Mouse (Mus musculus) MEL (cell line): ENCODE measurements around the gene Plcb4. TPM values are rescaled to one million over a fixed set of nuclear protein-coding genes. Genes with fewer than 3 reads are reported as not detected.

Experiments used
- DNase-seq: peaks from one replicate; pipeline ENCODE4 v3.0.0; 2011; ENCODE audit warnings: low read depth, low spot score
- H3K27ac ChIP-seq: 2 replicates; pipeline ENCODE4 v1.5.1; 2012; ENCODE audit warnings: low read depth, mild to moderate bottlenecking, control low read depth, low read length, moderate library complexity; ENCODE audit not compliant: control insufficient read depth
- H3K27me3 ChIP-seq, 2 experiments: fragments of 150-350 bp in 1 of 2; sonication (generic) in 1 of 2; 2 replicates each; pipeline ENCODE4 v1.6.1; 2012; ENCODE audit warnings: low read length in 2 of 2, mild to moderate bottlenecking in 2 of 2, improper control_type of control experiment in 1 of 2, moderate library complexity in 1 of 2; ENCODE audit not compliant: insufficient read depth in 2 of 2, control insufficient read depth in 1 of 2
- H3K36me3 ChIP-seq, 2 experiments: 2 replicates each; pipeline ENCODE4 v1.6.1; 2012 to 2014; ENCODE audit warnings: low read length in 2 of 2, improper control_type of control experiment in 1 of 2, inconsistent platforms in 1 of 2, mild to moderate bottlenecking in 1 of 2; ENCODE audit not compliant: insufficient read depth in 2 of 2, control insufficient read depth in 1 of 2
- H3K4me1 ChIP-seq, 2 experiments: fragments of 150-350 bp in 1 of 2; sonication (generic) in 1 of 2; 2 replicates each; pipeline ENCODE4 v1.6.1; 2012; ENCODE audit warnings: low read length in 2 of 2, improper control_type of control experiment in 1 of 2, mild to moderate bottlenecking in 1 of 2; ENCODE audit not compliant: insufficient read depth in 2 of 2, control insufficient read depth in 1 of 2
- H3K4me3 ChIP-seq, 2 experiments: fragments of 150-350 bp in 1 of 2; sonication (generic) in 1 of 2; 2 replicates each; pipeline ENCODE4 v1.5.1; 2012; ENCODE audit warnings: low read depth in 2 of 2, low read length in 2 of 2, mild to moderate bottlenecking in 2 of 2, moderate library complexity in 2 of 2, control low read depth in 1 of 2, improper control_type of control experiment in 1 of 2; ENCODE audit not compliant: control insufficient read depth in 1 of 2, insufficient read depth in 1 of 2
- H3K79me2 ChIP-seq: 2 replicates; pipeline ENCODE4 v1.6.1; 2012; ENCODE audit warnings: mild to moderate bottlenecking, low read length, moderate library complexity; ENCODE audit not compliant: control insufficient read depth, poor library complexity, insufficient read depth
- H3K9ac ChIP-seq: 2 replicates; pipeline ENCODE4 v1.6.1; 2012; ENCODE audit warnings: low read depth, mild to moderate bottlenecking, control low read depth, low read length, moderate library complexity; ENCODE audit not compliant: control insufficient read depth, poor library complexity, severe bottlenecking
- H3K9me3 ChIP-seq: fragments of 150-350 bp; sonication (generic); replicated peaks from 2 replicates; pipeline ENCODE4 v1.6.1; 2012; ENCODE audit warnings: mild to moderate bottlenecking, low read length, improper control_type of control experiment, moderate library complexity; ENCODE audit not compliant: insufficient read depth
- CHD1 ChIP-seq: IDR thresholded peaks from 2 replicates; pipeline ENCODE4 v1.6.1; 2012; ENCODE audit warnings: low read depth, mild to moderate bottlenecking, inconsistent platforms, low read length, improper control_type of control experiment
- ELF1 ChIP-seq: IDR thresholded peaks from 2 replicates; pipeline ENCODE4 v1.6.1; 2014; ENCODE audit warnings: low read depth, mild to moderate bottlenecking, inconsistent platforms, low read length, improper control_type of control experiment, moderate library complexity
- ETS1 ChIP-seq: IDR thresholded peaks from 2 replicates; pipeline ENCODE4 v1.6.1; 2012; ENCODE audit warnings: low read depth, mild to moderate bottlenecking, inconsistent platforms, low read length, improper control_type of control experiment, moderate library complexity
- GABPA ChIP-seq: IDR thresholded peaks from 2 replicates; pipeline ENCODE4 v1.6.1; 2012; ENCODE audit warnings: low read depth, mild to moderate bottlenecking, inconsistent platforms, low read length, improper control_type of control experiment, moderate library complexity
- JUND ChIP-seq: IDR thresholded peaks from 2 replicates; pipeline ENCODE4 v1.6.1; 2011; ENCODE audit warnings: low read depth, mild to moderate bottlenecking, improper control_type of control experiment, low read length
- MYC ChIP-seq: IDR thresholded peaks from 2 replicates; pipeline ENCODE4 v1.6.1; 2011; ENCODE audit warnings: low read depth, mild to moderate bottlenecking, low read length, improper control_type of control experiment, moderate library complexity
- POLR2AphosphoS2 ChIP-seq: IDR thresholded peaks from 2 replicates; pipeline ENCODE4 v1.6.1; 2011; ENCODE audit warnings: low read length, improper control_type of control experiment
- RAD21 ChIP-seq: IDR thresholded peaks from 2 replicates; pipeline ENCODE4 v1.6.1; 2011; ENCODE audit warnings: mild to moderate bottlenecking, low read depth, low read length, improper control_type of control experiment
- SIN3A ChIP-seq: IDR thresholded peaks from 2 replicates; pipeline ENCODE4 v1.6.1; 2012; ENCODE audit warnings: low read length, improper control_type of control experiment, inconsistent platforms
- TCF12 ChIP-seq: IDR thresholded peaks from 2 replicates; pipeline ENCODE4 v1.6.1; 2014; ENCODE audit warnings: low read depth, mild to moderate bottlenecking, inconsistent platforms, low read length, improper control_type of control experiment, moderate library complexity
- ZC3H11A ChIP-seq: IDR thresholded peaks from 2 replicates; pipeline ENCODE4 v1.6.1; 2012; ENCODE audit warnings: low read depth, mild to moderate bottlenecking, inconsistent platforms, low read length, improper control_type of control experiment
- polyA plus RNA-seq, 2 experiments: library from polyadenylated mRNA; stranded (reverse) in 1 of 2; unstranded in 1 of 2; fragments of >175 nt in 1 of 2; fragments of >200 nt in 1 of 2; gene quantifications; 2 replicates each; pipeline versions ENCODE4 v1.2.1 to v1.2.4; 2012; ENCODE audit warnings: low replicate concordance in 2 of 2, low read depth in 1 of 2; ENCODE audit not compliant: insufficient read length in 2 of 2, insufficient read depth in 1 of 2, missing spikeins in 1 of 2
- total RNA-seq: library from RNA; depleted of rRNA; stranded (reverse); fragments of 300-350 nt; gene quantifications from 2 replicates; pipeline ENCODE4 v1.2.3, GENCODE M21; 2012

Plcb4 gene
- total and polyA plus RNA-seq, 3 experiments: not detected

DNA sequence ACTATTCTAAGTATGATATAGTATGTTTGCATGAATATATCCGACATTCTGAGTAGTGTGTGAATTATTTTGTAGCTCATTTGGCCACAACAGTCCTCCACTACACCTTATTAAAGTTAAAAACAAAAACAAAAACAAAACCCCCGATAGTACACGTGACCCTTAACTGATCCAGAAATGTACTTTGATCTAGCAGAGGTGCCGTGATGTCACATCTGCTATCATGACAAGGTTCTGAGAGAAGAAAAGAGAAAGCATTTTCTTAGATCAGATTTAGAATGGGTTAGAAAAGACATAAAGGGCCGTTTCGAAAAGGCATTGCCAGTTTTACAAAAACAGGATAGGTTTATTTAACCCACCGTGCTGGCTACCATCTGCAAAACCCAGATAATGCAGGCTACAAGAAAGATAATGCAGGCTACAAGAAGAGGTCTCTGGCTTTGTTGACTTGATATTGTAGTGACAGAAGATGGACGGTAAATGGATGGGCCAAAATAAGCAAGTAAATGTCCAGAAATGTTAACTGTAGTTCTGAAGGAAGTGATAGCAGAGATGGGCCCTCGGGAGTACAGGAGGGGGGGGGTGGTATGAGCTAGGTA, 227.4 kb downstream of the Plcb4 start:
- H3K27me3 ChIP-seq: no peaks in the 10 kb centered on the region
- no peak overlapping the region for H3K27ac ChIP-seq
- TF ChIP-seq MYC: no peak
- TF ChIP-seq CHD1: no peak
- TF ChIP-seq JUND: no peak
- TF ChIP-seq ZC3H11A: no peak
- no peak for TF ChIP-seq POLR2AphosphoS2
- no peak for TF ChIP-seq ELF1
- no peak overlapping the region for H3K9ac ChIP-seq
- no peak overlapping the region for H3K4me3 ChIP-seq
- no peak for DNase-seq
- no peaks in the 10 kb centered on the region for H3K4me1 ChIP-seq
- H3K79me2 ChIP-seq: no peaks in the 10 kb centered on the region
- H3K9me3 ChIP-seq: no peaks in the 10 kb centered on the region
- no peaks in the 10 kb centered on the region for H3K36me3 ChIP-seq

DNA sequence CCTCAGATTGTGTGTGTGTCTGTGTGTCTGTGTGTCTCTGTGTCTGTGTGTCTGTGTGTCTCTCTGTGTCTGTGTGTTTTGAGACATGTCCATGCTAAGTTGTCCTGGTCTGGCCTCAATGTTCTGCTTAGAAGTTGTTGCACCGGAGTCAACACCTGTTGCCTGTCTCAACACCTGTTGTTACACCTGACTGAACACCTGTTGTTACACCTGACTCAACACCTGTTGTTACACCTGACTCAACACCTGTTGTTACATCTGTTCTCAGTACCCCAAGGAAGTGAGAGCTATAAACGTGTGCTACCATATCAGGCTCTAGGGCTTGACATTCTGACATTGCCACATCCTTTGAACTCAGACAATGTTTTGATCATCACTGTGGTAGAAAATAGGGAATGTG, 229.0 kb downstream of the Plcb4 start:
- H3K36me3 ChIP-seq: no peaks in the 10 kb centered on the region
- H3K9ac ChIP-seq: no peak overlapping the region
- H3K27ac ChIP-seq: no peak overlapping the region
- no peaks in the 10 kb centered on the region for H3K9me3 ChIP-seq
- no peaks in the 10 kb centered on the region for H3K4me1 ChIP-seq
- DNase-seq: no peak
- no peak overlapping the region for H3K4me3 ChIP-seq
- H3K79me2 ChIP-seq: no peaks in the 10 kb centered on the region
- no peaks in the 10 kb centered on the region for H3K27me3 ChIP-seq
- no peak for TF ChIP-seq SIN3A
- no peak for TF ChIP-seq RAD21
- no peak for TF ChIP-seq GABPA
- TF ChIP-seq, all 39 proteins: peak for 0

DNA sequence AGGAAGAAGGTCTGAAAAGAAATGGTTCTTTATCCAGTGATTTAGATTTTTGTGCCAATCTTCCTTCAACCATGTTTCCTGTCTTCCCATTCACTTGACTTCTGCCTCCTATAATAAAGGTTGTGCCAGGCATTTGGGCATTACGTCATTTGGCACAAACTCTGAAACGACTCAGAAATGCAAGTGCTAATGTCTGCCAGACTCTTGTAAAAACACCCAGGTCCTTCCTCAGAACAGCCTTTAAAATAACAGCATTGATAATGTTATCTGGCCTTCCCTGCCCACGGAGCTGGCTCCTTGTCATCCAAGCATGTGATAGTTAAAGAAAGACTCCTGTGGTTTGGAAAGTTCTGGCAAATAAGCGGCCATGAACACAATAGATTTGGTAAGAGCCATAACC, 229.4 kb downstream of the Plcb4 start:
- Histone ChIP-seq H3K4me3 (no peak overlapping the region), H3K27ac (no peak overlapping the region), H3K9ac (no peak overlapping the region), H3K36me3 (no peaks in the 10 kb centered on the region), H3K27me3 (no peaks in the 10 kb centered on the region), H3K9me3 (no peaks in the 10 kb centered on the region), H3K79me2 (no peaks in the 10 kb centered on the region), H3K4me1 (no peaks in the 10 kb centered on the region)
- DNase-seq: no peak
- TF ChIP-seq TCF12 (no peak), ETS1 (no peak)
